Mouse (Mus musculus): ENCODE results near the gene Amigo2. TPM values are rescaled to one million over a fixed set of nuclear protein-coding genes. Genes with fewer than 3 reads are reported as not detected.

Amigo2 gene
- polyA plus RNA-seq (2015; fragmentation: Nextera tagmentation; extraction: Ambion mirVana): 18.0 and 19.7 TPM in 2 replicates

DNA sequence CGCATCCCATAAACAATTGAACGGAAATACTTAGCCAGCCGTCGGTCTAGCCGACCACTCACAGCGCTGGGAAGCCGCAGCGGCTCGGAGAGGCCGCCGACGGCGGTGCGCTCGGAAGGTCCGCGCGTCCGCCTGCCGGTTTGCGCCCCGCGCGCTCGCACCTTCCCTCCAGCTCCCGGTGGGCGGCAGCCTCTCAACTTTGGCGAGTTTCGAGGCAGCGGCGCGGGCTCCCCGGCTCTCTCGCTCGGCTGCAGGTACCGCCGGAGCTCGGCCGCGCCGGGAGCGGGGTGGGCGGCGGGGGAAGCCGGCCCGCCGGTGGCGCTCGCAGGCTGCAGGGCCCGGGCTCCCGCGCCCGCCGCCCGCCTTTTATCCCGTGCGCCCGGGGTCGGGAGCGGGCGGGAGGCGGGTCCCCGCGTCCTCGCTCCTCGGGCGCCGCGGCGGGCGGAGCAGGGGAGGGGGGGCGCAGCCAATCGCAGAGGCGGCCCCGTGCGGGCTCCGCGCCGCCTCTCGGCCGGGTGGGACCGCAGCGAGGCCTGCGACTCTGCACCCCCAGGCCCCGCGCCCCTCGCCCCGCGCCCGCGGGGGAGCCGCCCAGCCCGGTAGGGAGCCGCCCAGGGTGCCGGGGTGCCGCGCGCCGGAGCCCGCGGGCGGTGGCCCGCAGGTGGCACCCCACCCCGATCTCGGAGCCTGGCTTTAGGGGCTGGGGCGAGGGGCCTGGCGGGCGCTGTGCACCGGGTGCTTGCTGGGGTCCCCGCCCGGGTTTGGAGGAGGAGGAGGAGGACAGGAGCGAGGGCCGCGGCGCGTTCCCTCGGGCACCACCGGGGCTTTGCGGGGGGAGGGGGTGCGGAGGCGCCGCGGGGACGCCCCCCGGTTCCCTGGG is at the start of gene Amigo2, which contains the start of gene Pced1b:
TSS of gene Amigo2 (minus strand) at position 377 of the 880 bp plus-strand sequence.
TSS of gene Pced1b (plus strand) at position 197 of the 880 bp plus-strand sequence.
- 0% methylated on average over 56 of the region's 125 CpGs for WGBS

DNA sequence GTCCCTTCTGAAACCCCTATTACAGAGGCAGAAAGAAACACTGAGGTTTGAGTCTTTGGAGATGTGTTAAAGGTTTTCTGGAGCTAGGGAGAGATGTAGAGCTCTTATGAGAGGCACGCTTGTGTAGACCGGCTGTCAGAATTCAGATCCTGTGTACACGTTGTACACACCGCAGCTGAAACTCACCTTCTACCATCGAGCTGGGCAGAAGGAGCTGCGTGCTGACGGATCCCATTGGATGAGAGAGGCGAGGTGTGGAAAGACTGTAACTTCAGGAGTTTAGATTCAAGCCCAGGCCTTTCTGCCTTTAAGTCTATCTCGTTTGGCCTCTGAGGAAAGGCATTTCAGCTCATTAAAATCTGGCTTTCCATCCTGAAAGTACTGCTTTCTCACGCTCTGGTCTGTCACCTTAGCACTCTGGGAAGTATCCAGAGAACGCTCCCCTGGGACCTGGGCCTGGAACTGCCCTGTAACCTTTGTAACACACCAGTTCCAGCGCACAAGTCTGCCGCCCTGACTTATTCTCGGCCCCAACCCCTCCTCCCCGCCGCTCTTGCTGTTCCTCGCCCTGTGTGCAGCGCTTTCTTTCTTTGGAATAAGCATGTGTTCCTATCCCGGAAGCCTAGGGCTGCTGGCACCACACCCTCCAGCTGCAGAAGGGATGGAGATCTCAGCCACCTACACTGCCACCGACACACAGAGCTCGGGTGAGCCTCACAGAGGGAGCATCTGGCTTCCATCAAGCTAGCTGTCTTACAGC is 44.4 kb upstream of the Amigo2 start:
- Histone ChIP-seq H3K4me2 (ENCODE audit: low read length) (no peak overlapping the region), H3K9ac (ENCODE audit: low read depth, low read length) (no peak overlapping the region), H3K4me3 (ENCODE audit: low read depth, low read length) (no peak overlapping the region), H3K27me3 (ENCODE audit: control insufficient read depth, insufficient read depth, low read depth, low read length) (no peaks in the 10 kb centered on the region), H3K27ac (ENCODE audit: low read length) (no peak overlapping the region), H3K9me3 (replicated peaks; ENCODE audit: control insufficient read depth, low read length, poor library complexity, severe bottlenecking) (no peaks in the 10 kb centered on the region), H3K36me3 (ENCODE audit: control insufficient read depth, insufficient read depth, low read length) (no peaks in the 10 kb centered on the region), H3K4me1 (ENCODE audit: control insufficient read depth, insufficient read depth, low read length) (no peaks in the 10 kb centered on the region)
- ATAC-seq: no peak
- WGBS: 89% methylated on average over 21 of the region's 21 CpGs

More for the DNA sequence above, at the start of gene Amigo2, which contains the start of gene Pced1b:
- Histone ChIP-seq H3K36me3 (ENCODE audit: control insufficient read depth, insufficient read depth, low read length) (no peaks in the 10 kb centered on the region), H3K4me1 (ENCODE audit: control insufficient read depth, insufficient read depth, low read length) (peaks cover 18% of the 10 kb centered on the region), H3K27ac (ENCODE audit: low read length) (peak within 1 kb of the TSS; percentile 87), H3K4me2 (ENCODE audit: low read length) (peak within 1 kb of the TSS; percentile 79), H3K9ac (ENCODE audit: low read depth, low read length) (peak within 1 kb of the TSS; percentile 79), H3K9me3 (replicated peaks; ENCODE audit: control insufficient read depth, low read length, poor library complexity, severe bottlenecking) (no peaks in the 10 kb centered on the region), H3K4me3 (ENCODE audit: low read depth, low read length) (peak within 1 kb of the TSS; percentile 63), H3K27me3 (ENCODE audit: control insufficient read depth, insufficient read depth, low read depth, low read length) (0 out of 2 replicates have a peak, but pooled peaks cover 2% of the 10 kb centered on the region)
- ATAC-seq: peak; percentile 90

GRCm38 (mm10) chr15:97290351-97290750 is 43.3 kb upstream of the Amigo2 start:
- Histone ChIP-seq H3K27me3 (ENCODE audit: control insufficient read depth, insufficient read depth, low read depth, low read length) (no peaks in the 10 kb centered on the region), H3K9me3 (replicated peaks; ENCODE audit: control insufficient read depth, low read length, poor library complexity, severe bottlenecking) (no peaks in the 10 kb centered on the region), H3K36me3 (ENCODE audit: control insufficient read depth, insufficient read depth, low read length) (no peaks in the 10 kb centered on the region), H3K9ac (ENCODE audit: low read depth, low read length) (no peak overlapping the region), H3K4me2 (ENCODE audit: low read length) (no peak overlapping the region), H3K4me1 (ENCODE audit: control insufficient read depth, insufficient read depth, low read length) (no peaks in the 10 kb centered on the region), H3K4me3 (ENCODE audit: low read depth, low read length) (no peak overlapping the region), H3K27ac (ENCODE audit: low read length) (no peak overlapping the region)
- no peak for ATAC-seq
- WGBS: 91% methylated on average over 6 of the region's 6 CpGs

GRCm38 (mm10) chr15:97289176-97289575 is 42.1 kb upstream of the Amigo2 start:
- Histone ChIP-seq H3K4me1 (ENCODE audit: control insufficient read depth, insufficient read depth, low read length) (no peaks in the 10 kb centered on the region), H3K27ac (ENCODE audit: low read length) (no peak overlapping the region), H3K9me3 (replicated peaks; ENCODE audit: control insufficient read depth, low read length, poor library complexity, severe bottlenecking) (no peaks in the 10 kb centered on the region), H3K27me3 (ENCODE audit: control insufficient read depth, insufficient read depth, low read depth, low read length) (no peaks in the 10 kb centered on the region), H3K36me3 (ENCODE audit: control insufficient read depth, insufficient read depth, low read length) (no peaks in the 10 kb centered on the region), H3K4me2 (ENCODE audit: low read length) (no peak overlapping the region), H3K4me3 (ENCODE audit: low read depth, low read length) (no peak overlapping the region), H3K9ac (ENCODE audit: low read depth, low read length) (no peak overlapping the region)
- WGBS: 87% methylated on average over 4 of the region's 4 CpGs
- ATAC-seq: no peak

DNA sequence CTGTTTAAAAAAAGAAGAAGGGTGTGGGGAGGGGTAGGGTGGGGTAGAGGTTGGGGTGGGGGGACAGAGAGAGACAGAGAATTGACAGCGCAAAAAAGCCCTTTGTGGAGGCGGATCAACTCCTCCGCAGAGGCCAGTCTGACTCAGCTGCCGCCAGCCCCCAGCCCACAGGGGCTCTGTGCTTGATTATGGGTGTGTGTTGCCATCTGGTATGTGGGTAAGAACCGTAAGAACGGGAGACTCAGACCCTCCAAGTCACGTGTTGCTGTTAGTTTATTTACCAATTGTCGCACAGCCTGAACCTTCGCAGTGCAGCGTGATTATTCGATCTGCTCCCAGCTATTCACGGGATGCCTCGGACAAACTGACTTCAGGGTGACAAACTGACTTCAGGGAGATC is 41.6 kb upstream of the Amigo2 start:
- no peaks in the 10 kb centered on the region; the same call in 1 of the 2 replicates for H3K4me1 ChIP-seq (ENCODE audit: control insufficient read depth, insufficient read depth, low read length)
- no peaks in the 10 kb centered on the region for H3K9me3 ChIP-seq (replicated peaks; ENCODE audit: control insufficient read depth, low read length, poor library complexity, severe bottlenecking)
- H3K4me3 ChIP-seq (ENCODE audit: low read depth, low read length): no peak overlapping the region
- no peak overlapping the region for H3K4me2 ChIP-seq (ENCODE audit: low read length)
- no peak overlapping the region for H3K9ac ChIP-seq (ENCODE audit: low read depth, low read length)
- no peaks in the 10 kb centered on the region for H3K36me3 ChIP-seq (ENCODE audit: control insufficient read depth, insufficient read depth, low read length)
- ATAC-seq: no peak
- H3K27ac ChIP-seq (ENCODE audit: low read length): no peak overlapping the region
- 80% methylated on average over 13 of the region's 13 CpGs for WGBS
- H3K27me3 ChIP-seq (ENCODE audit: control insufficient read depth, insufficient read depth, low read depth, low read length): no peaks in the 10 kb centered on the region

GRCm38 (mm10) chr15:97287436-97288143 is 40.5 kb upstream of the Amigo2 start:
- Histone ChIP-seq H3K36me3 (ENCODE audit: control insufficient read depth, insufficient read depth, low read length) (no peaks in the 10 kb centered on the region), H3K4me1 (ENCODE audit: control insufficient read depth, insufficient read depth, low read length) (peaks cover 9% of the 10 kb centered on the region), H3K9ac (ENCODE audit: low read depth, low read length) (no peak overlapping the region), H3K4me3 (ENCODE audit: low read depth, low read length) (no peak overlapping the region), H3K27ac (ENCODE audit: low read length) (no peak overlapping the region), H3K4me2 (ENCODE audit: low read length) (no peak overlapping the region), H3K27me3 (ENCODE audit: control insufficient read depth, insufficient read depth, low read depth, low read length) (no peaks in the 10 kb centered on the region), H3K9me3 (replicated peaks; ENCODE audit: control insufficient read depth, low read length, poor library complexity, severe bottlenecking) (no peaks in the 10 kb centered on the region)
- no peak for ATAC-seq
- WGBS: 90% methylated on average over 5 of the region's 5 CpGs

GRCm38 (mm10) chr15:97286731-97287130 is 39.6 kb upstream of the Amigo2 start:
- H3K4me3 ChIP-seq (ENCODE audit: low read depth, low read length): no peak overlapping the region
- no peaks in the 10 kb centered on the region for H3K27me3 ChIP-seq (ENCODE audit: control insufficient read depth, insufficient read depth, low read depth, low read length)
- no peak overlapping the region for H3K27ac ChIP-seq (ENCODE audit: low read length)
- no peaks in the 10 kb centered on the region for H3K36me3 ChIP-seq (ENCODE audit: control insufficient read depth, insufficient read depth, low read length)
- no peak overlapping the region for H3K4me2 ChIP-seq (ENCODE audit: low read length)
- no peak overlapping the region for H3K9ac ChIP-seq (ENCODE audit: low read depth, low read length)
- no peak for ATAC-seq
- no peaks in the 10 kb centered on the region for H3K9me3 ChIP-seq (replicated peaks; ENCODE audit: control insufficient read depth, low read length, poor library complexity, severe bottlenecking)
- whole genome bisulfite sequencing: 66% methylated on average over 10 of the region's 10 CpGs
- H3K4me1 ChIP-seq (ENCODE audit: control insufficient read depth, insufficient read depth, low read length): peaks cover 17% of the 10 kb centered on the region

DNA sequence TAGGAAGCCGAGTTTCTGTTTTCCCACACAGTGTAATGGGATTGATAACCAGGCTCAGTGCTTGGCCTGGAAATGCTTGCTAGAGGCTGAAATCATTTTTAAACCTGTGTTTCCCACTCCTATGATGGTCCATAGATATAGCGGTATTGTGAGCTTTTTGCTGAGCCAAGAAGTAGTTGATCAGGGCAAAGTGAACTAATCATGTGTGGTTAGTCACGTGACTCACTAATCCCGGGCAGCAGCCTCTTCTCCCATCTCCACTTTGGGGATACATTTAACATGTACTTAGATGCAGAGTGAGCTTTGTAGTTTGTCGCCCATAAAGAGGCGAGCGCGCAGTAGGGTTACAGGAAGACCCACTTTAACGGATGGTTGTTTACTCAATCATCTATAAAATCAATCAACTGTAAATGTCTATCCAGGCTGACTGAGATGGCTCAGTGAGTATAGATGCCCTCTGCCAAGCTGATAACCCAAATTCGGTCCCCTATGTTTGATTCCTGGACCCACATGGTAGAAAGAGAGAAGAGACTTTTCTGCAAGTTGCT is 38.7 kb upstream of the Amigo2 start:
- Histone ChIP-seq H3K36me3 (ENCODE audit: control insufficient read depth, insufficient read depth, low read length) (no peaks in the 10 kb centered on the region), H3K27ac (ENCODE audit: low read length) (no peak overlapping the region), H3K4me3 (ENCODE audit: low read depth, low read length) (no peak overlapping the region), H3K9me3 (replicated peaks; ENCODE audit: control insufficient read depth, low read length, poor library complexity, severe bottlenecking) (no peaks in the 10 kb centered on the region), H3K4me1 (ENCODE audit: control insufficient read depth, insufficient read depth, low read length) (peaks cover 19% of the 10 kb centered on the region), H3K4me2 (ENCODE audit: low read length) (no peak overlapping the region), H3K9ac (ENCODE audit: low read depth, low read length) (no peak overlapping the region), H3K27me3 (ENCODE audit: control insufficient read depth, insufficient read depth, low read depth, low read length) (no peaks in the 10 kb centered on the region)
- WGBS: 90% methylated on average over 10 of the region's 10 CpGs
- no peak for ATAC-seq

All from midbrain, embryonic 16.5 days (tissue).